Mouse (Mus musculus) CH12.LX (cell line): ENCODE data around the gene Rhox3f.
"Not testable (repeated sequence)": the region's sequence is repeated elsewhere in the genome, so short reads cannot be mapped to it uniquely, and the experiment has no call there.

ENCODE experiments used
- KAT2A ChIP-seq: IDR thresholded peaks from 2 replicates; pipeline ENCODE4 v1.6.1; 2012; ENCODE audit warnings: low read length, improper control_type of control experiment, inconsistent platforms; ENCODE audit not compliant: insufficient replicate concordance
- NELFE ChIP-seq: IDR thresholded peaks from 2 replicates; pipeline ENCODE4 v1.6.1; 2011; ENCODE audit warnings: low read depth, low read length, improper control_type of control experiment
- POLR2A ChIP-seq: IDR thresholded peaks from 2 replicates; pipeline ENCODE4 v1.6.1; 2011; ENCODE audit warnings: low read depth, mild to moderate bottlenecking, improper control_type of control experiment, low read length

- not testable (repeated sequence) for TF ChIP-seq POLR2A, KAT2A, NELFE
These were observed 26.8 kb downstream of the Rhox3f start, which contains the start of gene Rhox4f for GRCm38 (mm10) chrX:37607604-37608003.
